ENCODE assay signal across 12 mouse cellular contexts in genomic region chr2:105612706-105613105, GRCm38 (mm10). TPM values are rescaled to one million over a fixed set of nuclear protein-coding genes. Genes with fewer than 3 reads are reported as not detected.
DNase-seq lines count a peak whose midpoint lies in the region; ATAC-seq lines count a peak whose summit lies in the region.
"Had no signal": no experiment of that assay in that cellular context is flagged by ENCODE, and none has a peak within 500 bp of the region (broad histone marks: within the 10 kb centered on the region; RNA-seq: fewer than 3 reads in every experiment).

No protein-coding gene starts in this region.

- no peak for DNase-seq in kidney, postnatal 10 days
- no peak for DNase-seq in testis, postnatal 10 days (ENCODE audit: low spot score)
- no peak for DNase-seq in thymus, postnatal 14 days
- DNase-seq: adrenal gland, adult 2 months; cerebellum, adult 11-12 months; thymus, postnatal 4 days had no signal

- no peak for ATAC-seq in kidney, embryonic 16.5 days (ENCODE audit: low FRiP score, low TSS enrichment)
- ATAC-seq in embryonic facial prominence, embryonic 13.5 days (ENCODE audit: insufficient number of reproducible peaks, insufficient read depth, low FRiP score, low TSS enrichment, low read depth), result no peak
- ATAC-seq in forebrain, embryonic 16.5 days, result no peak
- no peak for ATAC-seq in midbrain, embryonic 12.5 days (ENCODE audit: low FRiP score, low read depth)

- peaks cover 10% of the 10 kb centered on the region for H3K4me1 ChIP-seq in kidney, embryonic 16.5 days (ENCODE audit: insufficient read depth, low read length)
- peaks cover 8% of the 10 kb centered on the region for H3K4me1 ChIP-seq in embryonic facial prominence, embryonic 13.5 days
- H3K4me1 ChIP-seq in forebrain, embryonic 16.5 days (replicated peaks; ENCODE audit: control insufficient read depth, insufficient read depth, low read length), result peaks cover 20% of the 10 kb centered on the region
- H3K4me1 ChIP-seq in midbrain, embryonic 12.5 days, result peaks cover 44% of the 10 kb centered on the region

- no peaks in the 10 kb centered on the region for H3K36me3 ChIP-seq in kidney, embryonic 16.5 days (ENCODE audit: insufficient read depth, low read length)
- no peaks in the 10 kb centered on the region for H3K36me3 ChIP-seq in embryonic facial prominence, embryonic 13.5 days
- no peaks in the 10 kb centered on the region for H3K36me3 ChIP-seq in forebrain, embryonic 16.5 days (ENCODE audit: control insufficient read depth, insufficient read depth)
- no peaks in the 10 kb centered on the region for H3K36me3 ChIP-seq in midbrain, embryonic 12.5 days
- H3K36me3 ChIP-seq: G1E had no signal

- peak overlapping the region; percentile 39 for H3K4me2 ChIP-seq in kidney, embryonic 16.5 days (replicated peaks; ENCODE audit: low read depth, low read length)
- H3K4me2 ChIP-seq in embryonic facial prominence, embryonic 13.5 days, result peak overlapping the region; percentile 23
- H3K4me2 ChIP-seq in forebrain, embryonic 16.5 days (ENCODE audit: low read length), result peak overlapping the region; percentile 30
- peak overlapping the region; percentile 45 for H3K4me2 ChIP-seq in midbrain, embryonic 12.5 days (replicated peaks)

- H3K4me3 ChIP-seq in kidney, embryonic 16.5 days (ENCODE audit: low read length), result no peak overlapping the region; the same call in 1 of the 2 replicates
- no peak overlapping the region for H3K4me3 ChIP-seq in embryonic facial prominence, embryonic 13.5 days
- H3K4me3 ChIP-seq in forebrain, embryonic 16.5 days (replicated peaks; ENCODE audit: low read length), result no peak overlapping the region
- H3K4me3 ChIP-seq in midbrain, embryonic 12.5 days, result no peak overlapping the region

- H3K9me3 ChIP-seq in kidney, embryonic 16.5 days (ENCODE audit: low read length), result no peaks in the 10 kb centered on the region
- no peaks in the 10 kb centered on the region for H3K9me3 ChIP-seq in embryonic facial prominence, embryonic 13.5 days
- no peaks in the 10 kb centered on the region for H3K9me3 ChIP-seq in forebrain, embryonic 16.5 days (ENCODE audit: control insufficient read depth, low read length)
- no peaks in the 10 kb centered on the region for H3K9me3 ChIP-seq in midbrain, embryonic 12.5 days
- H3K9me3 ChIP-seq: G1E had no signal

- H3K9ac ChIP-seq in kidney, embryonic 16.5 days (replicated peaks; ENCODE audit: low read length), result no peak overlapping the region
- H3K9ac ChIP-seq in embryonic facial prominence, embryonic 13.5 days, result no peak overlapping the region
- no peak overlapping the region for H3K9ac ChIP-seq in forebrain, embryonic 16.5 days (replicated peaks; ENCODE audit: low read depth, low read length)
- H3K9ac ChIP-seq in midbrain, embryonic 12.5 days (replicated peaks), result no peak overlapping the region

- H3K27me3 ChIP-seq in kidney, embryonic 16.5 days (ENCODE audit: insufficient read depth, low read length), result peaks cover 20% of the 10 kb centered on the region
- H3K27me3 ChIP-seq in embryonic facial prominence, embryonic 13.5 days, result peaks cover 42% of the 10 kb centered on the region
- no peaks in the 10 kb centered on the region for H3K27me3 ChIP-seq in forebrain, embryonic 16.5 days (replicated peaks; ENCODE audit: control insufficient read depth, insufficient read depth, low read length)
- peaks cover 78% of the 10 kb centered on the region for H3K27me3 ChIP-seq in midbrain, embryonic 12.5 days

- WGBS in kidney, embryonic 16.5 days, result 36% methylated on average over 7 of the region's 7 CpGs
- 30% methylated on average over 7 of the region's 7 CpGs for WGBS in embryonic facial prominence, embryonic 13.5 days
- 24% methylated on average over 7 of the region's 7 CpGs for WGBS in forebrain, embryonic 16.5 days
- 36% methylated on average over 7 of the region's 7 CpGs for WGBS in midbrain, embryonic 12.5 days

- H3K27ac ChIP-seq in kidney, embryonic 16.5 days (ENCODE audit: low read length), result no peak overlapping the region
- H3K27ac ChIP-seq in embryonic facial prominence, embryonic 13.5 days, result no peak overlapping the region
- H3K27ac ChIP-seq in forebrain, embryonic 16.5 days (ENCODE audit: low read length), result no peak overlapping the region
- H3K27ac ChIP-seq in midbrain, embryonic 12.5 days (replicated peaks), result peak overlapping the region; percentile 70

RNA-seq across cellular contexts. Expression of gene Pax6, which starts 56.0 kb away (rescaled TPM):
- polyA plus RNA-seq in kidney, embryonic 16.5 days (2015; fragmentation: Nextera tagmentation; extraction: Ambion mirVana), result 0.09 and 0.13 TPM in 2 replicates
- polyA plus RNA-seq in embryonic facial prominence, embryonic 13.5 days (2015; fragmentation: Nextera tagmentation; extraction: Ambion mirVana), result 1.6 and 3.2 TPM in 2 replicates
- 39.9 and 42.2 TPM in 2 replicates for polyA plus RNA-seq in forebrain, embryonic 16.5 days (2015; fragmentation: Nextera tagmentation; extraction: Ambion mirVana)
- polyA plus RNA-seq in midbrain, embryonic 12.5 days (2016; fragmentation: Nextera tagmentation; extraction: Ambion mirVana), result 21.5 and 74.8 TPM in 2 replicates
- polyA plus RNA-seq: adrenal gland, adult 2 months; liver, adult 2 months had no signal
